In genomic region chr3:32617053-32617642, GRCm38 (mm10) we compare ENCODE assay signal across 8 mouse cellular contexts. TPM values are rescaled to one million over a fixed set of nuclear protein-coding genes. Genes with fewer than 3 reads are reported as not detected.
DNase-seq lines count a peak whose midpoint lies in the region; ATAC-seq and TF ChIP-seq lines count a peak whose summit lies in the region.

No protein-coding gene starts in this region.

- H3K36me3 ChIP-seq in liver, adult 2 months (ENCODE audit: control insufficient read depth, insufficient read depth, low read length) = no peaks in the 10 kb centered on the region
- no peaks in the 10 kb centered on the region for H3K36me3 ChIP-seq in hindbrain, embryonic 12.5 days
- H3K36me3 ChIP-seq in midbrain, embryonic 13.5 days = no peaks in the 10 kb centered on the region

- peak overlapping the region; percentile 53; the same call in 1 of the 2 replicates for H3K4me3 ChIP-seq in liver, adult 2 months (ENCODE audit: insufficient read depth, low read depth, low read length)
- peak overlapping the region; percentile 78 for H3K4me3 ChIP-seq in hindbrain, embryonic 12.5 days
- peak overlapping the region; percentile 63 for H3K4me3 ChIP-seq in midbrain, embryonic 13.5 days (replicated peaks)

- H3K4me1 ChIP-seq in liver, adult 2 months (ENCODE audit: control insufficient read depth, insufficient read depth, low read length) = no peaks in the 10 kb centered on the region
- peaks cover 3% of the 10 kb centered on the region; the same call in 1 of the 2 replicates for H3K4me1 ChIP-seq in hindbrain, embryonic 12.5 days
- peaks cover 4% of the 10 kb centered on the region; the same call in 1 of the 2 replicates for H3K4me1 ChIP-seq in midbrain, embryonic 13.5 days (replicated peaks)

- H3K9ac ChIP-seq in liver, adult 2 months (ENCODE audit: low read depth, low read length) = no peak overlapping the region; the same call in 1 of the 2 replicates
- peak overlapping the region; percentile 75 for H3K9ac ChIP-seq in hindbrain, embryonic 12.5 days
- H3K9ac ChIP-seq in midbrain, embryonic 13.5 days (replicated peaks) = peak overlapping the region; percentile 71

- peak overlapping the region; percentile 53 for H3K4me2 ChIP-seq in hindbrain, embryonic 12.5 days (replicated peaks)
- H3K4me2 ChIP-seq in midbrain, embryonic 13.5 days (replicated peaks) = peak overlapping the region; percentile 59

- no peak overlapping the region for H3K27ac ChIP-seq in liver, adult 2 months (replicated peaks; ENCODE audit: insufficient read depth, low read depth, low read length)
- peak overlapping the region; percentile 72 for H3K27ac ChIP-seq in hindbrain, embryonic 12.5 days
- H3K27ac ChIP-seq in midbrain, embryonic 13.5 days = peak overlapping the region; percentile 58

- TF ChIP-seq POLR2A in liver, adult 2 months (IDR thresholded peaks at IDR 0.05; ENCODE audit: extremely low read depth, insufficient read depth, low read length) = no peak

- no peak for DNase-seq in liver, adult 2 months (ENCODE audit: extremely low read depth, low read depth, low spot score)
- no peak for DNase-seq in liver
- peak; percentile 34 for DNase-seq in embryo, embryonic 11 days
- no peak for DNase-seq in ovary, adult 18-20 months (ENCODE audit: low spot score)
- no peak for DNase-seq in layer of hippocampus, adult 8-10 months (ENCODE audit: low spot score in 2 of 2)
- DNase-seq in layer of hippocampus, postnatal 10 days (ENCODE audit: low spot score in 2 of 2) = no peak

- H3K79me2 ChIP-seq in liver, adult 2 months (ENCODE audit: control insufficient read depth, insufficient read depth, low read length) = no peaks in the 10 kb centered on the region

- no peak for TF ChIP-seq CTCF in liver, adult 2 months (IDR thresholded peaks at IDR 0.05; ENCODE audit: low read depth, low read length)

- peak; percentile 30 for ATAC-seq in hindbrain, embryonic 12.5 days (ENCODE audit: low FRiP score)
- peak; percentile 51; the same call in 1 of the 2 replicates for ATAC-seq in midbrain, embryonic 13.5 days

- peaks cover 4% of the 10 kb centered on the region; the same call in 1 of the 2 replicates for H3K27me3 ChIP-seq in liver, adult 2 months (ENCODE audit: control insufficient read depth, insufficient read depth, low read length)
- H3K27me3 ChIP-seq in hindbrain, embryonic 12.5 days = no peaks in the 10 kb centered on the region; the same call in 1 of the 2 replicates
- 0 out of 2 replicates have a peak, but pooled peaks cover 4% of the 10 kb centered on the region for H3K27me3 ChIP-seq in midbrain, embryonic 13.5 days

- H3K9me3 ChIP-seq in hindbrain, embryonic 12.5 days (replicated peaks) = no peaks in the 10 kb centered on the region
- no peaks in the 10 kb centered on the region for H3K9me3 ChIP-seq in midbrain, embryonic 13.5 days

- WGBS in liver, adult 2 months = 28% methylated on average over 16 of the region's 16 CpGs
- 22% methylated on average over 16 of the region's 16 CpGs for WGBS in hindbrain, embryonic 12.5 days
- WGBS in midbrain, embryonic 13.5 days = 19% methylated on average over 16 of the region's 16 CpGs

RNA-seq across cellular contexts. Expression of gene Gnb4, which starts 0.8 kb away (rescaled TPM):
- 1.9 TPM in 2 replicates for total RNA-seq in liver, adult 2 months (2014; rRNA removed)
- 2.2 and 2.3 TPM in 2 replicates for polyA plus RNA-seq in liver, adult 2 months (2012; rRNA removed)
- 55.0 and 60.0 TPM in 2 replicates for polyA plus RNA-seq in hindbrain, embryonic 12.5 days (2016; fragmentation: Nextera tagmentation; extraction: Ambion mirVana)
- 53.5 and 55.5 TPM in 2 replicates for polyA plus RNA-seq in midbrain, embryonic 13.5 days (2015; fragmentation: Nextera tagmentation; extraction: Ambion mirVana)
- total RNA-seq in layer of hippocampus, adult 8-10 months (2022) = 10 to 100 TPM; 10.4 to 15.9 (median 13.0) TPM
- total RNA-seq in layer of hippocampus, postnatal 10 days (2021) = 10 to 100 TPM; 63.5 to 66.6 TPM
